Mouse (Mus musculus): ENCODE measurements at regions not wholly inside any gene's neighbourhood (a gene's known extent, or its start where the extent isn't known, plus 50 kb on each side); places are given as distances from the start of the nearest gene placed in this dataset.

- no peak for TF ChIP-seq CTCF (IDR thresholded peaks at IDR 0.05)
- no peak for TF ChIP-seq POLR2A (IDR thresholded peaks at IDR 0.05; ENCODE audit: insufficient read depth, low read depth, low read length)
Measured at GRCm38 (mm10) chr7:58460939-58461338, 195.0 kb upstream of the Atp10a start.

All from heart, adult 2 months (tissue).